Mouse (Mus musculus): ENCODE data around the gene Hnrnpa3. TPM values are rescaled to one million over a fixed set of nuclear protein-coding genes. Genes with fewer than 3 reads are reported as not detected.
A peak's percentile ranks its signal among the peaks of the same experiment; 100 is the strongest.

The Hnrnpa3 gene
- polyA plus RNA-seq, 1 experiment from 2014 or later = 302 TPM

- no peak overlapping the region for H3K4me2 ChIP-seq
- H3K9me3 ChIP-seq (ENCODE audit: low read depth, low read length) = no peaks in the 10 kb centered on the region
- H3K27me3 ChIP-seq (ENCODE audit: insufficient read depth, low read length) = no peaks in the 10 kb centered on the region
- H3K27ac ChIP-seq (ENCODE audit: low read depth) = peak overlapping the region; percentile 55; the same call in 1 of the 2 replicates
- no peaks in the 10 kb centered on the region for H3K36me3 ChIP-seq (ENCODE audit: insufficient read depth)
- H3K4me3 ChIP-seq (ENCODE audit: low read depth, low read length) = no peak overlapping the region
- ATAC-seq (ENCODE audit: insufficient read depth) (no peak), DNase-seq (no peak)
- 45% methylated on average over 4 of the region's 4 CpGs for WGBS
- no peak for TF ChIP-seq CTCF (IDR thresholded peaks at IDR 0.05; ENCODE audit: low read depth)
- H3K9ac ChIP-seq = no peak overlapping the region
- 0 out of 2 replicates have a peak, but pooled peaks cover 7% of the 10 kb centered on the region for H3K4me1 ChIP-seq (ENCODE audit: insufficient read depth)
Measured at GRCm38 (mm10) chr2:75714766-75715165, 55.7 kb downstream of the Hnrnpa3 start.

GRCm38 (mm10) chr2:75716046-75717016 lies 57.3 kb downstream of the Hnrnpa3 start:
- no peak overlapping the region for H3K4me2 ChIP-seq
- DNase-seq (peak; percentile 41), ATAC-seq (ENCODE audit: insufficient read depth) (peak; percentile 8; the same call in 1 of the 2 replicates)
- H3K9me3 ChIP-seq (ENCODE audit: low read depth, low read length) = no peaks in the 10 kb centered on the region
- no peak overlapping the region for H3K9ac ChIP-seq
- 51% methylated on average over 12 of the region's 12 CpGs for WGBS
- no peak overlapping the region for H3K4me3 ChIP-seq (ENCODE audit: low read depth, low read length)
- no peaks in the 10 kb centered on the region for H3K27me3 ChIP-seq (ENCODE audit: insufficient read depth, low read length)
- no peaks in the 10 kb centered on the region for H3K36me3 ChIP-seq (ENCODE audit: insufficient read depth)
- 0 out of 2 replicates have a peak, but pooled peaks cover 7% of the 10 kb centered on the region for H3K4me1 ChIP-seq (ENCODE audit: insufficient read depth)
- no peak for TF ChIP-seq CTCF (IDR thresholded peaks at IDR 0.05; ENCODE audit: low read depth)
- H3K27ac ChIP-seq (ENCODE audit: low read depth) = peak overlapping the region; percentile 44

Small RNAs within 50 kb of the gene (microRNA-seq; reads per million reads assigned to microRNA genes)
- gene Gm24574 (ENCODE audit: borderline number of aligned reads) = not detected

Other genes starting within 250 kb of the Hnrnpa3 start
- gene Nfe2l2, start 45.4 kb downstream of the Hnrnpa3 start, polyA plus RNA-seq (2014; fragmentation: Nextera tagmentation; extraction: Ambion mirVana) = 73.9 and 84.5 TPM in 2 replicates
- 47.9 and 55.7 TPM in 2 replicates for gene Agps, start 172.9 kb downstream of the Hnrnpa3 start, polyA plus RNA-seq (2014; fragmentation: Nextera tagmentation; extraction: Ambion mirVana)

Data from lung, embryonic 14.5 days (tissue).